Mouse (Mus musculus): ENCODE data around the gene Nek6. TPM values are rescaled to one million over a fixed set of nuclear protein-coding genes. Genes with fewer than 3 reads are reported as not detected.

Nek6 gene
- polyA plus RNA-seq, 1 experiment = 31.3 TPM

GRCm38 (mm10) chr2:38536331-38536731, 24.9 kb downstream of the Nek6 start:
- Histone ChIP-seq H3K4me3 (ENCODE audit: low read depth, low read length) (no peak overlapping the region), H3K27ac (ENCODE audit: insufficient read depth, low read length) (no peak overlapping the region), H3K36me3 (ENCODE audit: control insufficient read depth, insufficient read depth, low read length, poor library complexity, severe bottlenecking) (no peaks in the 10 kb centered on the region), H3K9ac (ENCODE audit: low read depth, poor library complexity, severe bottlenecking) (no peak overlapping the region), H3K4me1 (ENCODE audit: control insufficient read depth, insufficient read depth, low read length) (peaks cover 6% of the 10 kb centered on the region), H3K9me3 (replicated peaks; ENCODE audit: control insufficient read depth, insufficient read depth, low read length, poor library complexity, severe bottlenecking) (no peaks in the 10 kb centered on the region), H3K27me3 (ENCODE audit: control insufficient read depth, insufficient read depth, low read length, poor library complexity, severe bottlenecking) (no peaks in the 10 kb centered on the region)
- no peak for TF ChIP-seq POLR2A (IDR thresholded peaks at IDR 0.05; ENCODE audit: insufficient read depth, low read length)
- TF ChIP-seq EP300 (IDR thresholded peaks at IDR 0.05; ENCODE audit: insufficient read depth, low read depth, low read length) = no peak
- TF ChIP-seq CTCF (IDR thresholded peaks at IDR 0.05; ENCODE audit: low read depth, low read length) = no peak

- no peaks in the 10 kb centered on the region for H3K36me3 ChIP-seq (ENCODE audit: control insufficient read depth, insufficient read depth, low read length, poor library complexity, severe bottlenecking)
- H3K27ac ChIP-seq (ENCODE audit: insufficient read depth, low read length) = no peak overlapping the region
- no peak overlapping the region for H3K4me3 ChIP-seq (ENCODE audit: low read depth, low read length)
- TF ChIP-seq POLR2A (IDR thresholded peaks at IDR 0.05; ENCODE audit: insufficient read depth, low read length) = no peak
- no peak for TF ChIP-seq CTCF (IDR thresholded peaks at IDR 0.05; ENCODE audit: low read depth, low read length)
- TF ChIP-seq EP300 (IDR thresholded peaks at IDR 0.05; ENCODE audit: insufficient read depth, low read depth, low read length) = no peak
- H3K9me3 ChIP-seq (replicated peaks; ENCODE audit: control insufficient read depth, insufficient read depth, low read length, poor library complexity, severe bottlenecking) = no peaks in the 10 kb centered on the region
- H3K27me3 ChIP-seq (ENCODE audit: control insufficient read depth, insufficient read depth, low read length, poor library complexity, severe bottlenecking) = no peaks in the 10 kb centered on the region
- no peak overlapping the region for H3K9ac ChIP-seq (ENCODE audit: low read depth, poor library complexity, severe bottlenecking)
- H3K4me1 ChIP-seq (ENCODE audit: control insufficient read depth, insufficient read depth, low read length) = peaks cover 9% of the 10 kb centered on the region
Measured at GRCm38 (mm10) chr2:38539677-38540076, 28.2 kb downstream of the Nek6 start.

GRCm38 (mm10) chr2:38540666-38541065, 29.2 kb downstream of the Nek6 start:
- Histone ChIP-seq H3K9me3 (replicated peaks; ENCODE audit: control insufficient read depth, insufficient read depth, low read length, poor library complexity, severe bottlenecking) (no peaks in the 10 kb centered on the region), H3K9ac (ENCODE audit: low read depth, poor library complexity, severe bottlenecking) (no peak overlapping the region), H3K4me3 (ENCODE audit: low read depth, low read length) (no peak overlapping the region), H3K36me3 (ENCODE audit: control insufficient read depth, insufficient read depth, low read length, poor library complexity, severe bottlenecking) (no peaks in the 10 kb centered on the region), H3K27me3 (ENCODE audit: control insufficient read depth, insufficient read depth, low read length, poor library complexity, severe bottlenecking) (no peaks in the 10 kb centered on the region), H3K4me1 (ENCODE audit: control insufficient read depth, insufficient read depth, low read length) (peaks cover 4% of the 10 kb centered on the region), H3K27ac (ENCODE audit: insufficient read depth, low read length) (no peak overlapping the region)
- TF ChIP-seq CTCF (IDR thresholded peaks at IDR 0.05; ENCODE audit: low read depth, low read length) = no peak
- no peak for TF ChIP-seq POLR2A (IDR thresholded peaks at IDR 0.05; ENCODE audit: insufficient read depth, low read length)
- no peak for TF ChIP-seq EP300 (IDR thresholded peaks at IDR 0.05; ENCODE audit: insufficient read depth, low read depth, low read length)

- Histone ChIP-seq H3K27ac (ENCODE audit: insufficient read depth, low read length) (no peak overlapping the region), H3K9me3 (replicated peaks; ENCODE audit: control insufficient read depth, insufficient read depth, low read length, poor library complexity, severe bottlenecking) (no peaks in the 10 kb centered on the region), H3K4me3 (ENCODE audit: low read depth, low read length) (no peak overlapping the region), H3K36me3 (ENCODE audit: control insufficient read depth, insufficient read depth, low read length, poor library complexity, severe bottlenecking) (no peaks in the 10 kb centered on the region), H3K27me3 (ENCODE audit: control insufficient read depth, insufficient read depth, low read length, poor library complexity, severe bottlenecking) (no peaks in the 10 kb centered on the region), H3K4me1 (ENCODE audit: control insufficient read depth, insufficient read depth, low read length) (peaks cover 2% of the 10 kb centered on the region), H3K9ac (ENCODE audit: low read depth, poor library complexity, severe bottlenecking) (no peak overlapping the region)
- TF ChIP-seq EP300 (IDR thresholded peaks at IDR 0.05; ENCODE audit: insufficient read depth, low read depth, low read length) (no peak), POLR2A (IDR thresholded peaks at IDR 0.05; ENCODE audit: insufficient read depth, low read length) (no peak), CTCF (IDR thresholded peaks at IDR 0.05; ENCODE audit: low read depth, low read length) (no peak)
Measured at GRCm38 (mm10) chr2:38541101-38541500, 29.7 kb downstream of the Nek6 start.

GRCm38 (mm10) chr2:38541570-38541969, 30.1 kb downstream of the Nek6 start:
- no peak overlapping the region for H3K27ac ChIP-seq (ENCODE audit: insufficient read depth, low read length)
- H3K27me3 ChIP-seq (ENCODE audit: control insufficient read depth, insufficient read depth, low read length, poor library complexity, severe bottlenecking) = no peaks in the 10 kb centered on the region
- H3K4me3 ChIP-seq (ENCODE audit: low read depth, low read length) = no peak overlapping the region
- H3K4me1 ChIP-seq (ENCODE audit: control insufficient read depth, insufficient read depth, low read length) = peaks cover 2% of the 10 kb centered on the region
- H3K9ac ChIP-seq (ENCODE audit: low read depth, poor library complexity, severe bottlenecking) = no peak overlapping the region
- TF ChIP-seq POLR2A (IDR thresholded peaks at IDR 0.05; ENCODE audit: insufficient read depth, low read length) (no peak), CTCF (IDR thresholded peaks at IDR 0.05; ENCODE audit: low read depth, low read length) (no peak), EP300 (IDR thresholded peaks at IDR 0.05; ENCODE audit: insufficient read depth, low read depth, low read length) (no peak)
- no peaks in the 10 kb centered on the region for H3K9me3 ChIP-seq (replicated peaks; ENCODE audit: control insufficient read depth, insufficient read depth, low read length, poor library complexity, severe bottlenecking)
- no peaks in the 10 kb centered on the region for H3K36me3 ChIP-seq (ENCODE audit: control insufficient read depth, insufficient read depth, low read length, poor library complexity, severe bottlenecking)

DNA sequence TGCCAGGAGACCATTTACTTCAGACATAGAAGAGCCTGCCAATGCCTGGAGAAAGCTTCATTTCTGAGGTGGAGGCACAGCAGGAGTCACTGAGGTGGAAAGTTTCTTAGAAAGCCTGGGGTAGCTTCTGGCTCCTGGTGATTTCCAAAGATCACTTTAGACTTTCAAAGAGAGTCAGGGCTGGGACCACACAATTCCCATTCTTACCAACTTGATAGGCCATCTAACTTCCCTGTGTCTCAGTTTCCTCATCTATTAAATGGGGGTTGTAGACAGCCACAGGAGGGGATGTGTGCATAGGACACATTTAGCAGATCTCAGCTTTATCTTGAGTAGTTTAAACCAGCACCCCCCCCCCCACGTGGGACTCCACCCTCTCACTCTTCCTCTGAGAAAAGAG, 30.9 kb downstream of the Nek6 start:
- Histone ChIP-seq H3K27me3 (ENCODE audit: control insufficient read depth, insufficient read depth, low read length, poor library complexity, severe bottlenecking) (no peaks in the 10 kb centered on the region), H3K9me3 (replicated peaks; ENCODE audit: control insufficient read depth, insufficient read depth, low read length, poor library complexity, severe bottlenecking) (no peaks in the 10 kb centered on the region), H3K36me3 (ENCODE audit: control insufficient read depth, insufficient read depth, low read length, poor library complexity, severe bottlenecking) (no peaks in the 10 kb centered on the region), H3K4me1 (ENCODE audit: control insufficient read depth, insufficient read depth, low read length) (peaks cover 9% of the 10 kb centered on the region), H3K9ac (ENCODE audit: low read depth, poor library complexity, severe bottlenecking) (no peak overlapping the region), H3K4me3 (ENCODE audit: low read depth, low read length) (no peak overlapping the region), H3K27ac (ENCODE audit: insufficient read depth, low read length) (no peak overlapping the region)
- TF ChIP-seq POLR2A (IDR thresholded peaks at IDR 0.05; ENCODE audit: insufficient read depth, low read length) (no peak), EP300 (IDR thresholded peaks at IDR 0.05; ENCODE audit: insufficient read depth, low read depth, low read length) (no peak), CTCF (IDR thresholded peaks at IDR 0.05; ENCODE audit: low read depth, low read length) (no peak)

Measured in ES-Bruce4 (cell line).